Mouse (Mus musculus) WW6 (cell line): ENCODE measurements around the gene Olfr1462.

ENCODE experiments used
- DNase-seq: peaks from one replicate; pipeline ENCODE4 v3.0.0-alpha.2; 2013; ENCODE audit warnings: low read depth, low spot score

Gene Olfr1462

DNA sequence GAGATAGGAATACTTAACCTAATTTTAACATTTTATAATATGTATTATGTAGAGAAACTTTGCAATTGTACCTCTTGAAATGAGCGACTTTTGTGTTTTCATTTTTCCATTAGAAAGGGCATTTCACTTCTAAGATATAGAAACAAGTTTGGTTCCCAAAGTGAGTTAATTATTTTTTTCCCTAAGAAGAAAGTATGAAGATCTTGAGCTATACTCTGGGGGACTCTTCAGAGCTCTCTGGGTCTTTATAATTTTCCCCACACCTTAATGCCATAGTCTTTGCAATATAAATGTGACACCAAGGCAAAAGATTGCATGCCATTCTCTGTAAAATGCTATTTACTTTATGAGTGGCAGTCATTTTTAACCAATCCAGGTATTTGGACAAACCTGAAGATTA, at the start of gene Olfr1462:
Olfr1462 (plus strand) TSS at position 301 of the 400 bp plus-strand sequence.
- DNase-seq = no peak

DNA sequence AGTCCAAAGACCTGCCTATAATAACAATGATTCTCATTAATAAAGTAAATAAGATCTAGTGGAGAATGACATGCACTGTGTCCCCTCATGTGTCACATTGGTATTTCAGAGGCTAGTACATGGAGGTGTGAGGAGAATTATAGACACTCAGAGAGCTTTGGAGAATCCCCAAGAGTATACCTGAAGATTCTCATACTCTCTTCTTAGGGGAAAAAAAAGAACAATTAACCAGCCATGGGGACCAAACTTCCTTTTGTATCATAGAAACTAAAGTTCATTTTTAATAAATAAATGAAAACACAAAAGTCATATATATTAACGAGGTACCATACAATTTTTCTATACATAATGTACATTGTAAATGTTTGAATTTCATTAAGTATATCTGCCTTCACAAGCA, 36.1 kb upstream of the Olfr1462 start, which contains the start of gene Olfr1459:
Olfr1459 (minus strand) TSS at position 101 of the 400 bp plus-strand sequence.
- DNase-seq = no peak

DNA sequence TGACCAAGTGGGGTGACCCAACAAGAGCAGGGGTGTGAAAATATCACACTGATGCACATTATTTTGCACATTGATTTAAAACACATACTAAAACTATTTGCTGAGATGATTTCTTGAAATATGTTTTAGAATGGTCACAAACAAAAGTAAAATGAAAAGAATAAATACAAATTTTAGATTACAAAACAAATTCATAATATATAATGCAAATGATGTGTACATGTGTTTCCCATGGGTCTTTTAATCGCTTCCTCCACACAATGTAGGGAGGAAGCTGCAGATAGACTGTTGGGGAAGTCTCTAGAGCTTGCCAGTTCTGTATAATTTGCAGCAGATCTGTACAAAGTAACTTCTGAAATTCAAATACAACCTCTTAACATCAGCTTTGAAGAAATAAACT, 22.8 kb upstream of the Olfr1462 start, which contains the start of gene Olfr1461:
Olfr1461 (plus strand) TSS at position 301 of the 400 bp plus-strand sequence.
- no peak for DNase-seq

DNA sequence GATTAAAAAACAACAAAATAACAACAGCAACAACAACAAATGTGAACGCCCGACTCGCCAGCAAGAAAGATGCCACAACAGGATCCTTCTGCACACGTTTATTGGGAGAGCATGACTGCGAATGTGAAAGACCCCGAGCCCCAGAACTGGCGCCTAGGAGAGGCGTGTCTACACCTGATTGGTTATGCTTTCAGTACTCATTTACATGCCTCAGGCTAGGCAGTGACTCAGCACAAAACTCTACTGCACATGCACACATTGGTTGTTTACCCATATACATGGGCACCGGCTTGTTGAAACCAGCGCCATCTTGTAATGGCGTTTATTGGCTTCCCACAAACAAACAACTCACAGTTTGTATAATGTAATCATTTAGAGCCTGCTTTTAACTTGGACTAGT, 36.1 kb downstream of the Olfr1462 start:
- no peak for DNase-seq

DNA sequence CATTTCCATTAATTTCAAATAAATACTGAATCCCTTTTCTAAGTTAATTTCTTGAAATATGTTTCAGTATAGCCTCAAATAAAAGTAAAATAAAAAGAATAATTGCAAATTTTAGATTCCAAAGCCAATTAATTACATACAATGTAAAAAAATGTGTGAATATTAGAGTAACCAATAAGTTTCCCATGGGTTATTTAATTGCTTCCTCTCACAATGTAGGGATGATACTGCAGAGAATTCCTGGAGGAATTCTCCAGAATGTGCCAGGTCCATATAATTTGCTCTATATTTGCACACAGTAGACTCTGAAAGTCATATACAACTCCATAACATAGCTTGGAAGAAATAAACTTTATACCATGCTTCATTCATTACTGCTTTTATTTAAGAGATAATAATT, 45.5 kb downstream of the Olfr1462 start, which contains the start of gene Olfr1463:
Olfr1463 (plus strand) TSS at position 301 of the 400 bp plus-strand sequence.
- no peak for DNase-seq
